Mouse (Mus musculus) embryonic fibroblast, embryonic 13.5 days (primary cell): Measurements from ENCODE around the gene Dll3.

ENCODE experiments used
- CTCF ChIP-seq: IDR thresholded peaks from 2 replicates; pipeline ENCODE4 v1.5.1; 2011; ENCODE audit warnings: mild to moderate bottlenecking, control low read depth, low read length, moderate library complexity, borderline replicate concordance; ENCODE audit not compliant: insufficient read depth
- POLR2A ChIP-seq: IDR thresholded peaks from 2 replicates; pipeline ENCODE4 v1.6.1; 2011; ENCODE audit warnings: low read depth, mild to moderate bottlenecking, control low read depth, low read length, moderate library complexity

GRCm38 (mm10) chr7:28334534-28334933 lies 32.5 kb upstream of the Dll3 start:
- TF ChIP-seq POLR2A = no peak
- TF ChIP-seq CTCF = no peak
